16 mouse cellular contexts compared by ENCODE assay signal in the genomic region with DNA sequence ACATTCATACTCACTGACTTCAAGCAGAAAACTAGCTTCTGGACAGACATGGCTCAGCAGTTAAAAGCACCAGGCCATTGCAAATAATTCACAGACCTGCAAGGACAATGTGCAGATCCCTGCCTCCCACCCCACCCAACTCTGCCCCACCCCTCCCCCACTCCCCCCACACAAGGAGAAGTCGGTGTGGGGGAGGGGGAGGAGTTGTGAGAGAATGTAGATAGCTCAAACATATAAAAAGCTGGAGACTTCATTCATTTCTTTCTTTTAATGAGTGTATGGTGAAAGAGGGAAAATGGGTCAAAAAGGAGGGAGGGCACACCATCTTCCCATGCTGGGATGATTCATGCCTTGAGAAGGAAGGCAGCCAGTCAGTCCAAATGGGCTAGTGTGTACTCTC. TPM values are rescaled to one million over a fixed set of nuclear protein-coding genes. Genes with fewer than 3 reads are reported as not detected.
A peak's percentile ranks its signal among the peaks of the same experiment; 100 is the strongest.
DNase-seq lines count a peak whose midpoint lies in the region; ATAC-seq and TF ChIP-seq lines count a peak whose summit lies in the region.
"Had no signal": no experiment of that assay in that cellular context is flagged by ENCODE, and none has a peak within 500 bp of the region (broad histone marks: within the 10 kb centered on the region; RNA-seq: fewer than 3 reads in every experiment).

No protein-coding gene starts in this region.

- ATAC-seq in lung, embryonic 14.5 days (ENCODE audit: insufficient read depth), result no peak
- no peak for ATAC-seq in heart, embryonic 11.5 days (replicated peaks; ENCODE audit: insufficient number of reproducible peaks, low FRiP score, low TSS enrichment)
- ATAC-seq: intestine, embryonic 15.5 days had no signal

- TF ChIP-seq CTCF in lung, embryonic 14.5 days (IDR thresholded peaks at IDR 0.05; ENCODE audit: low read depth), result no peak
- no peak for TF ChIP-seq CTCF in lung, adult 2 months (IDR thresholded peaks at IDR 0.05; ENCODE audit: insufficient read depth, low read length)

- TF ChIP-seq POLR2A in lung, adult 2 months (IDR thresholded peaks at IDR 0.05; ENCODE audit: borderline replicate concordance, extremely low read depth, low read depth, low read length), result no peak

- no peaks in the 10 kb centered on the region for H3K36me3 ChIP-seq in lung, embryonic 14.5 days (ENCODE audit: insufficient read depth)
- H3K36me3 ChIP-seq in heart, embryonic 11.5 days (ENCODE audit: control insufficient read depth, insufficient read depth, low read length), result no peaks in the 10 kb centered on the region
- H3K36me3 ChIP-seq: embryonic facial prominence, embryonic 15.5 days; heart, embryonic 12.5 days; intestine, embryonic 15.5 days; midbrain, embryonic 10.5 days had no signal

- peak; percentile 49 for DNase-seq in lung, embryonic 14.5 days
- DNase-seq in lung, adult 2 months, result no peak
- peak; percentile 21 for DNase-seq in Muller cell, postnatal 12 days (ENCODE audit: inconsistent ontology term)
- peak; percentile 65 for DNase-seq in embryo, embryonic 10 days (ENCODE audit: low spot score)
- peak; percentile 17 for DNase-seq in retina, postnatal 1 day
- DNase-seq in right cerebral cortex, postnatal 25 days, result no peak
- DNase-seq in layer of hippocampus, postnatal 10 days (ENCODE audit: low spot score in 2 of 2), result no peak
- DNase-seq: cerebellum, adult 18-20 months; thymus, postnatal 4 days had no signal

- no peaks in the 10 kb centered on the region for H3K9me3 ChIP-seq in lung, embryonic 14.5 days (ENCODE audit: low read depth, low read length)
- no peaks in the 10 kb centered on the region for H3K9me3 ChIP-seq in heart, embryonic 11.5 days (replicated peaks; ENCODE audit: control insufficient read depth, low read length)
- H3K9me3 ChIP-seq: embryonic facial prominence, embryonic 15.5 days; intestine, embryonic 15.5 days; midbrain, embryonic 10.5 days had no signal

- H3K4me3 ChIP-seq in lung, embryonic 14.5 days (ENCODE audit: low read depth, low read length), result no peak overlapping the region
- no peak overlapping the region for H3K4me3 ChIP-seq in lung, adult 2 months (replicated peaks; ENCODE audit: extremely low read depth, low read depth, low read length)
- no peak overlapping the region for H3K4me3 ChIP-seq in heart, embryonic 11.5 days (ENCODE audit: low read depth, low read length)
- H3K4me3 ChIP-seq: embryonic facial prominence, embryonic 15.5 days; heart, embryonic 12.5 days; intestine, embryonic 15.5 days; left cerebral cortex, adult 2 months; midbrain, embryonic 10.5 days had no signal

- no peaks in the 10 kb centered on the region for H3K27me3 ChIP-seq in lung, embryonic 14.5 days (ENCODE audit: insufficient read depth, low read length)
- H3K27me3 ChIP-seq in heart, embryonic 11.5 days (ENCODE audit: control insufficient read depth, insufficient read depth, low read length), result no peaks in the 10 kb centered on the region
- H3K27me3 ChIP-seq: embryonic facial prominence, embryonic 15.5 days; heart, embryonic 12.5 days; intestine, embryonic 15.5 days had no signal

- no peak overlapping the region for H3K27ac ChIP-seq in lung, embryonic 14.5 days (ENCODE audit: low read depth)
- H3K27ac ChIP-seq in heart, embryonic 11.5 days (ENCODE audit: low read depth, low read length), result no peak overlapping the region
- H3K27ac ChIP-seq: embryonic facial prominence, embryonic 15.5 days; intestine, embryonic 15.5 days; left cerebral cortex, adult 2 months; liver, embryonic 14.5 days; midbrain, embryonic 10.5 days had no signal

- H3K4me2 ChIP-seq in lung, embryonic 14.5 days, result no peak overlapping the region
- no peak overlapping the region for H3K4me2 ChIP-seq in heart, embryonic 11.5 days
- H3K4me2 ChIP-seq: embryonic facial prominence, embryonic 15.5 days; heart, embryonic 12.5 days; intestine, embryonic 15.5 days had no signal

- H3K4me1 ChIP-seq in lung, embryonic 14.5 days (ENCODE audit: insufficient read depth), result no peaks in the 10 kb centered on the region
- no peaks in the 10 kb centered on the region for H3K4me1 ChIP-seq in lung, adult 2 months (ENCODE audit: control insufficient read depth, insufficient read depth, low read length)
- H3K4me1 ChIP-seq in heart, embryonic 11.5 days (ENCODE audit: control insufficient read depth, insufficient read depth, low read length), result no peaks in the 10 kb centered on the region
- H3K4me1 ChIP-seq: embryonic facial prominence, embryonic 15.5 days; heart, embryonic 12.5 days; intestine, embryonic 15.5 days had no signal

- H3K9ac ChIP-seq in lung, embryonic 14.5 days, result no peak overlapping the region
- H3K9ac ChIP-seq in heart, embryonic 11.5 days (ENCODE audit: low read depth, low read length), result no peak overlapping the region
- H3K9ac ChIP-seq: embryonic facial prominence, embryonic 15.5 days; heart, embryonic 12.5 days; intestine, embryonic 15.5 days; liver, embryonic 14.5 days had no signal

- 55% methylated on average over 1 of the region's 1 CpGs for WGBS in lung, embryonic 14.5 days
- 53% methylated on average over 1 of the region's 1 CpGs for WGBS in lung, adult 2 months
- WGBS in heart, embryonic 11.5 days (ENCODE audit: insufficient replicate concordance), result 85% methylated on average over 1 of the region's 1 CpGs

RNA-seq across cellular contexts. Expression of gene Apbb1ip, which starts 34.5 kb away (rescaled TPM):
- polyA plus RNA-seq in lung, embryonic 14.5 days (2014; fragmentation: Nextera tagmentation; extraction: Ambion mirVana), result 1.0 and 1.3 TPM in 2 replicates
- polyA plus RNA-seq in lung, adult 2 months (2012; rRNA removed), result 5.5 and 6.1 TPM in 2 replicates
- 0.62 and 1.7 TPM in 2 replicates for polyA plus RNA-seq in heart, embryonic 11.5 days (2014; fragmentation: Nextera tagmentation; extraction: Ambion mirVana)
- 1 to 10 TPM; 6.3 to 6.4 TPM for total RNA-seq in layer of hippocampus, postnatal 10 days (2021)

Comparison
In these comparisons a context has a peak if more than half of its experiments do, and no peak if none do; other contexts are left out.
1. DNase-seq: peak in lung, embryonic 14.5 days (single experiment), Muller cell, postnatal 12 days (single experiment), embryo, embryonic 10 days (single experiment) and retina, postnatal 1 day (single experiment); none in lung, adult 2 months (single experiment), right cerebral cortex, postnatal 25 days (single experiment) and layer of hippocampus, postnatal 10 days (0 of 2).